Mouse (Mus musculus) R1 (cell line): ENCODE results near the gene Cwc22.

ENCODE experiments used
- DNase-seq: peaks from one replicate; pipeline ENCODE4 v3.0.0-alpha.2; 2018; ENCODE audit warnings: low read depth, low spot score

Cwc22 gene

DNA sequence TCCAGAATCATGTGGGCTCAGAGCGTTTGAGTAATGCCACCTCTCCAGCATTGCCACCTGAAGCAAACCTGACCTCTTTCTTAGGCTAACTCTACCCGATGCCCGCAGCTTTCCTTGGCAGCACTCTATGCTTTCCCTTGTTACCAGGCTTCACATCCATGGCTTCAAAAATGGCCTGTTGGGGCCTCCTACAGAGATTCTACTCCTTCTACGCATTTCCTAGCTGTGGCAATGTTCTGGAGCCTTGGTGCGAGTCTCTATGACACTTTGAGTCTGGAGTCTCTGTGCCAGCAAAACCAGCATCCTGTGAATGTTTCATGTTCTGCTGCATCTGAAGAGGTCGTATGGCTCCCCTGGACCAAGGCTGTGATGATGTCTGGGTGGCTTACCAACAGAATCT lies 69.8 kb downstream of the Cwc22 start:
- no peak for DNase-seq

DNA sequence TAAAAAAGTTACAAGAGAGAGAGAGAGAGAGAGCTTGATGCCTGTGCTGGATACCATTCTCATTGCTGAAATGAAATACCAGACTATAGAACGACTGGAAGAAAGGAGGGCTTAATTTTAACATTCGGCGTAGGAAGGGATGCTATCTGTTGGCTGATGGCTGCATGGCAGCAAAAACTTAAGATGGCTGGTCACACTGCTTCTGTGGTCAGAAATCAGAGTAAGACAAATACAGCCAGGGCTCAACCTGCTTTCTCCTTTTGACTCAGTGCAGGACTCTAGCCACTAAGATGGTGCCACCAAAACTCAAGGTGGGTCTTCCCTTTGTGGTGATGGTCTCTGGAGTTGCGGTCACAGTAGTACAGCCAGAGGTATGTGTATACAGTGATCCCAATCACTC lies 70.7 kb downstream of the Cwc22 start:
- no peak for DNase-seq

GRCm38 (mm10) chr2:77874678-77875077 lies 71.5 kb downstream of the Cwc22 start:
- DNase-seq: no peak

GRCm38 (mm10) chr2:77873806-77874205 lies 72.4 kb downstream of the Cwc22 start:
- no peak for DNase-seq

GRCm38 (mm10) chr2:77872676-77873075 lies 73.5 kb downstream of the Cwc22 start:
- DNase-seq: no peak

DNA sequence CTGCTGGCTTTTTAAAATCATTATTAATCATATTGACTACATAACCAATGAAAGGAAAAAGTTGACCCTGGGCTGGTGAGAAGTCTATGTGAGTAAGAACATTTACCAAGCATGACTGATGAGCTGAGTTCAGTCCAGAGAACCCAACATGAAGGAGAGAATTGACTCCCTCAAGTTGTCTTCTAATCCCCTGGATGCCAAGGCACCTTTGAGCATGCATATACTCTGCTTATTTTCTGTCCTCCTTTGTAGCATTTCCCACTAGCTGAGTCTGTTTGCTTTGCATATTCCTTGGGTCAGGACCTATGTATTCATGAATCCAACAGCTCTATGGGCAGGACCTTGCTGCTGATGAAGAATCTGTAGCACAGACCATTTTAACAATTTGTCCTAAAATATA lies 75.0 kb downstream of the Cwc22 start:
- DNase-seq: no peak

DNA sequence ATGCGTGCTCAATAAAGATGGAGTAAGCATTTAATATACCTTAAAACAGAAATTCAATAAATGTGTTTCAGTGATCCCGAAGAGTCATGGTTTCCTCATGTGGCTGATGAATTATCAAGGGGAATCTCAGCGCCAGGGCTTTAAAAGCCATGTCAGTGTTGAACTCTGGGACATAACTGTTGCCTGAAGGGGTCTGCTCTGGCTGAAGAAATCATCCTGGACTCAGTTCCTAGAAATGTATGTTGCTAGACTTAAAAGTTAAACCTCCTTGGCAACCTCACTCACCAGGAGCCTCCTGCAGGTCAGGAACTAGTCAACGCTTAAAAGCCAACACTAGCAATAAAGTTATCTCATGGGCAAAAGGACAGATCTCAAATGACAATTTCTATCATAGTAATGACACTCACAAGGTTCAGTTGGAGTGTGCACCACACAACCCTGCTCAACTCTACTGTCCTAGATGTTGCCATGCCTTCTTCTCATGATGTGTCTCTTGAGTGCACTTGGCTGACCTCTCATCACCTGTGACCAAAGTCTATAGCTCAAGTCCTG lies 76.4 kb downstream of the Cwc22 start:
- DNase-seq: no peak

GRCm38 (mm10) chr2:77863934-77864333 lies 82.2 kb downstream of the Cwc22 start:
- no peak for DNase-seq

- no peak for DNase-seq
Observed at GRCm38 (mm10) chr2:77863522-77863921, 82.7 kb downstream of the Cwc22 start.

DNA sequence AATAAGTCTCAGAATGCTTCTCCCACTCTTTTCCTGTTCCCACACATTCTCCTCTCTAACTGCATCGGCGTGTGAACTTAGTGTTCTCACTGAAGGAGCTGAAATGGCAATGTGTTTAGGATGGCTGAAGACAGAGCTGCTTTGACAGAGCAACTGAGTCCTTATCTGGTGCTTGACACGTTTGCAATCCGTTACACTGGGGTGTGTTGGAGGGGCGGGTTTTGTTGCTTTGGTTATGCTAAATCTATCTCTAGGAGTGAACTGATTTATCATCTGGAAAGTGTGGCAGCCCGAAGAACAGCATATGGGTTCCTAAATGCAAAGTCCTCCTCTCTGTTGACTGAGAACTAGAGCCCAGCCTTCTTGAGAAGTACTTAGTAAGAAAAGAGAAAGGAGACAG lies 104.7 kb downstream of the Cwc22 start:
- DNase-seq: no peak

DNA sequence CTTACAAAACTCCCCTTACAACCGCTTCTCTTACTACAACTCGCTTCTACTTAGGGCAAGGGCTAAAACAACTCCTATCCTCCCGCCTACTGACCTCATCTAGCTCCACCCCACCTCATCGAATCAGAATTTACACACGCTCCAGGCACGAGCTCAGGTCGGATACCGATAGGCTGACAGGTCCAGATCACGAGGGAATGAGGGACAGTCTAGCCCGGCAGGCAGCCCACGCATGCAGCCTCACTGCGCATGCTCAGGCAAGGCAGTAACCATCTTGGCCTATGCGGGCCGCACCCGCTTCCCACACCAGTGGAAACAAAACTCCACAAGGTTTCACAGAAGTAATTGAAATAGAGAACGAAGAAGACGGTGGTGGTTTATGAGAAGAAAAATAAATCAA lies 106.6 kb downstream of the Cwc22 start:
- peak; percentile 70 for DNase-seq

DNA sequence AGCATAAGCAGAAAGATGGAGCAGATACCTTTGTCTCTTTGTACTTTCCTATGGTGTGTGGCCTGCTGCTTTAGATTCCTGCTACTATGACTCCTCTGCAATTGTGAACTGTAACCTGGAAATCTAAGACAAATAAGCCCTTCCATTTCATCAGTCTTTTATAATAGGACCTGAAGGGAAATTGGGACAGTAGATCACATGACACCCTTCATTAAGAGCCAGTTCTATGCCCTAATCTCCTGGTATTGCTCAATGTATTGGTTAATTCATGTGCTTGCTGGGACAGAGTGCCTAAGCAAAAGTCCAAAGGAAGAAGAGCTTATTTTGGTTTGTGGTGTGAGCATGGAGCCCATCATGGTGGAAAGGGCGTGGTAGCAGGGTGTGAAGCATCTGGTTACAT lies 107.5 kb downstream of the Cwc22 start:
- DNase-seq: no peak

GRCm38 (mm10) chr2:77835781-77836180 lies 110.4 kb downstream of the Cwc22 start:
- peak; percentile 31 for DNase-seq
